Mouse (Mus musculus): ENCODE results near the gene Gm13271. TPM values are rescaled to one million over a fixed set of nuclear protein-coding genes. Genes with fewer than 3 reads are reported as not detected.

The Gm13271 gene
- not detected for polyA plus RNA-seq (2017; shearing (Covaris generic))

DNA sequence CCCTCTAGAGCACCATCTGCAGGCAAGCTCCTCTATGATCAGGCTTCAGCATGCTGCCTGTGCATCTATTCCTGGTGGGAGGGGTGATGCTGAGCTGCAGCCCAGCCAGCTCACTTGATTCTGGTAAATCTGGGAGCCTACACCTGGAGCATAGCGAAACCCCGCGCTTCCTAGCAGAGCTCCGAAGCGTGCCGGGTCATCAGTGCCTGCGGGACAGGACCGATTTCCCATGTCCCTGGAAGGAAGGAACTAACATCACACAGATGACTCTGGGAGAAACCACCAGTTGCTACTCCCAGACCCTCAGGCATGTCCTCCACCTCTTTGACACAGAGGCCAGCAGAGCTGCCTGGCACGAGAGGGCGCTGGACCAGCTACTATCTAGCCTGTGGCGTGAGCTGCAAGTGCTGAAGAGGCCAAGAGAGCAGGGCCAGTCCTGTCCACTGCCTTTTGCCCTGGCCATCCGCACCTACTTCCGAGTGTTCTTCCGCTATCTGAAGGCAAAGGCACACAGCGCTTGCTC, at the start of gene Gm13271:
Gene Gm13271, plus strand, starts transcription at position 51 of the 523 bp plus-strand sequence.

DNA sequence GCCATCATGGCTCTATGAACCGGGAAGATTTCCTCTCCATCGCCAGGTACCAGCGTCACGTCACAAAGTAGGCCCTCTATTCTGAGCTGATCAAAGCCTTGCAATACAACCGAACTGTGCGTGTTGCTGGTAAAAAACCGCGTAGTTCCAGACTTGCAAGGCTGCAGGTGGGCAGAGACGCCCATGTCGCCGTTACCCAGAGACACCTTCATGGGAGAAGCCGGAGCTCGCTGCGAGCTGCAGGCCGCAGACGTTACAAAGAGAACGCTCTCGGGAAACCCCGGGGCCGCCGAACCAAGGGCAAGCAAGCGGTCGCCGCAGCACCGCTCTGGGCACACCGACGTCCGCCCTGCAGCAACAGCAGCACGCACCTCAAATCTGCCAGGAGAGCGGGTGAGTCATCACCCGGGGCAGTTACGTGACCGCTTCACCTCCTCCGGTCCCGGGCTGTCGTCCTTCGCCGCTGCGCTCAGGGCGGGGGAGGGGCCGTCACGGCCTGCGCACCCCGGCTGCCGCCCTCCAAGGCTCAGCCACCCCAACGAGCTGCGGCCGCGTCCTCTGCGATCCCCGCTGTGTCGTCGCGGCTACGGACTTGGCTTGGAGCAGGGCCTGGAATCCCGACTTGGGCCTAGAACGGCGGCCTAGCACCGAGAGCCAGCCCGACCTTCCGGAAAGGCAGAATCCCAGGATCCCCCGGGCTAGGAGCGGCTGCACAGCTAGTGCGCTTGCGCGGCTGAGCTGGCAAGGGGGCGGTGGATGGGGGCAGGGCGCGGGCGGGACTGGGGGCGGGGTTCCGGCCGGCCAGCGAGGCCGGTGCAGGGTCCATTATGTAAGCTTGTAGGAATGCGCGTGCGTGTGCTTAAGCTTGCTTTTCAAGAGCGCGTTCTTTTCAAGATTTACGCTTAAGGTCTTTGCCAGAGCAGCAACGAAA, 32.6 kb upstream of the Gm13271 start, which contains the start of the genes Gm26566 and Klhl9:
Gene Gm26566, plus strand, starts transcription at position 15 of the 931 bp plus-strand sequence.
Gene Klhl9, minus strand, starts transcription at position 675 of the 931 bp plus-strand sequence.

DNA sequence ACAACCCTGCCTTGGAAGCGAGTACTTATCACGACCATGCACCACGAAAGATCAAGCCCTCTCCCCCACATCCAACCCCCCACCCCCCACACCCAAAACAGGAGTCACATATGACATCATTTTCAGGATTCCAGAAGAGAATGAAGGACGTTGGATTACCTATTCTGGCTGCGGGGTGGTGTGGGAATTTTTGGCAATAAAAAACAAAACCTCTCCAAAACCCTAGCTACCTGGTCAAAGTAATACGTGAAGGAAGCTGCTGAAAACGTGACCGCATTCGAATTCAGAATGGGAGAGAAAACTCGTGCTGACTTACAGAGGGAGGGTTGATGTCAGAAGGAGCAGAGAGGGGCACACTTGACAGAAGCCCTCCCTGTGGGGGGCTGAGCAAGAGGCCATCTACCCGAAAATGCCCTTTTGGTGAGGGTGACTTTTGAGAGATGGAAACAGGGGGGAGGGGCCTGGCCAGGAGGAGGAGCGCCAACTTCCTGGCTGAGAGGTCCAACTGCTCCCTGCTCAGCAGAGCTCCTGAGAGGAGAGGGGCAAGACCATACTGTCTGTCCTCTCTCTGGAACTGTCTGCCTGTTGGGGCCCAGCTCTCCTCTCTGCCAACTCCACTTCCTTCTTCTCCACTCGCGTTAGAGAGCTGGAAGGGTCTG, 5.1 kb downstream of the Gm13271 start, which contains the start of gene Gm13283:
Gene Gm13283, plus strand, starts transcription at position 510 of the 659 bp plus-strand sequence.

DNA sequence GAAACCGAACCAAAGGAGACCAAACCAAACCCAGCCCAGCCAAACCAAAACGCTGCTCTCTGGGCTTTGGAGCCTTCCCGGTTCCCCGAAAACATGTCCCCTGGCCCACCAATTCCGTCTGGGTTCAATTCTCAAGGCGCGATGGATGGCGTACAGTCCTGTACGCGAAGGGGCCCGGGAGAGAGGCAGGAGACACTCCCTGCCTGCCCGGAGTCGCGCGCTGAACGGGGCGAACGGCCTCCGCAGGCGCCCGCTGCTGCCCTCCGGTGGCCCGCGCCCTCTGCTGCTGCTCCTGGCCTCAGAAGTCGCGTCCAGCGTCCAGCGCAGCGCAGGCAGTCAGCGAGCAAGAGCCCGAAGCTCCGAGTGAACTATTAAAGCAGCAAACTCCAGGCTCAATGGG, 18.9 kb downstream of the Gm13271 start, which contains the start of gene Gm13290:
Gene Gm13290, plus strand, starts transcription at position 301 of the 400 bp plus-strand sequence.

DNA sequence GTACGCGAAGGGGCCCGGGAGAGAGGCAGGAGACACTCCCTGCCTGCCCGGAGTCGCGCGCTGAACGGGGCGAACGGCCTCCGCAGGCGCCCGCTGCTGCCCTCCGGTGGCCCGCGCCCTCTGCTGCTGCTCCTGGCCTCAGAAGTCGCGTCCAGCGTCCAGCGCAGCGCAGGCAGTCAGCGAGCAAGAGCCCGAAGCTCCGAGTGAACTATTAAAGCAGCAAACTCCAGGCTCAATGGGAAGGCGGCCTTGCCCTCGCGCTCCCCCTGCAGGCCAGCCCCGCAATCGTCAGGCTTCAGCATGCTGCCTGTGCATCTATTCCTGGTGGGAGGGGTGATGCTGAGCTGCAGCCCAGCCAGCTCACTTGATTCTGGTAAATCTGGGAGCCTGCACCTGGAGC, 22.0 kb downstream of the Gm13271 start, which contains the start of gene Gm13289:
Gene Gm13289, plus strand, starts transcription at position 301 of the 400 bp plus-strand sequence.

DNA sequence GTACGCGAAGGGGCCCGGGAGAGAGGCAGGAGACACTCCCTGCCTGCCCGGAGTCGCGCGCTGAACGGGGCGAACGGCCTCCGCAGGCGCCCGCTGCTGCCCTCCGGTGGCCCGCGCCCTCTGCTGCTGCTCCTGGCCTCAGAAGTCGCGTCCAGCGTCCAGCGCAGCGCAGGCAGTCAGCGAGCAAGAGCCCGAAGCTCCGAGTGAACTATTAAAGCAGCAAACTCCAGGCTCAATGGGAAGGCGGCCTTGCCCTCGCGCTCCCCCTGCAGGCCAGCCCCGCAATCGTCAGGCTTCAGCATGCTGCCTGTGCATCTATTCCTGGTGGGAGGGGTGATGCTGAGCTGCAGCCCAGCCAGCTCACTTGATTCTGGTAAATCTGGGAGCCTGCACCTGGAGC, 24.9 kb downstream of the Gm13271 start, which contains the start of gene Gm13272:
Gene Gm13272, plus strand, starts transcription at position 301 of the 400 bp plus-strand sequence.

DNA sequence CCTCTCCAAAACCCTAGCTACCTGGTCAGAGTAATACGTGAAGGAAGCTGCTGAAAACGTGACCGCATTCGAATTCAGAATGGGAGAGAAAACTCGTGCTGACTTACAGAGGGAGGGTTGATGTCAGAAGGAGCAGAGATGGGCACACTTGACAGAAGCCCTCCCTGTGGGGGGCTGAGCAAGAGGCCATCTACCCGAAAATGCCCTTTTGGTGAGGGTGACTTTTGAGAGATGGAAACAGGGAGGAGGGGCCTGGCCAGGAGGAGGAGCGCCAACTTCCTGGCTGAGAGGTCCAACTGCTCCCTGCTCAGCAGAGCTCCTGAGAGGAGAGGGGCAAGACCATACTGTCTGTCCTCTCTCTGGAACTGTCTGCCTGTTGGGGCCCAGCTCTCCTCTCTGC, 27.2 kb downstream of the Gm13271 start, which contains the start of gene Ifnz:
Gene Ifnz, plus strand, starts transcription at position 301 of the 400 bp plus-strand sequence.

DNA sequence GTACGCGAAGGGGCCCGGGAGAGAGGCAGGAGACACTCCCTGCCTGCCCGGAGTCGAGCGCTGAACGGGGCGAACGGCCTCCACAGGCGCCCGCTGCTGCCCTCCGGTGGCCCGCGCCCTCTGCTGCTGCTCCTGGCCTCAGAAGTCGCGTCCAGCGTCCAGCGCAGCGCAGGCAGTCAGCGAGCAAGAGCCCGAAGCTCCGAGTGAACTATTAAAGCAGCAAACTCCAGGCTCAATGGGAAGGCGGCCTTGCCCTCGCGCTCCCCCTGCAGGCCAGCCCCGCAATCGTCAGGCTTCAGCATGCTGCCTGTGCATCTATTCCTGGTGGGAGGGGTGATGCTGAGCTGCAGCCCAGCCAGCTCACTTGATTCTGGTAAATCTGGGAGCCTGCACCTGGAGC, 30.7 kb downstream of the Gm13271 start, which contains the start of gene Gm13276:
Gene Gm13276, plus strand, starts transcription at position 301 of the 400 bp plus-strand sequence.

DNA sequence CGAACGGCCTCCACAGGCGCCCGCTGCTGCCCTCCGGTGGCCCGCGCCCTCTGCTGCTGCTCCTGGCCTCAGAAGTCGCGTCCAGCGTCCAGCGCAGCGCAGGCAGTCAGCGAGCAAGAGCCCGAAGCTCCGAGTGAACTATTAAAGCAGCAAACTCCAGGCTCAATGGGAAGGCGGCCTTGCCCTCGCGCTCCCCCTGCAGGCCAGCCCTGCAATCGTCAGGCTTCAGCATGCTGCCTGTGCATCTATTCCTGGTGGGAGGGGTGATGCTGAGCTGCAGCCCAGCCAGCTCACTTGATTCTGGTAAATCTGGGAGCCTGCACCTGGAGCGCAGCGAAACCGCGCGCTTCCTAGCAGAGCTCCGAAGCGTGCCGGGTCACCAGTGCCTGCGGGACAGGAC, 33.7 kb downstream of the Gm13271 start, which contains the start of gene Gm13277:
Gene Gm13277, plus strand, starts transcription at position 231 of the 400 bp plus-strand sequence.

DNA sequence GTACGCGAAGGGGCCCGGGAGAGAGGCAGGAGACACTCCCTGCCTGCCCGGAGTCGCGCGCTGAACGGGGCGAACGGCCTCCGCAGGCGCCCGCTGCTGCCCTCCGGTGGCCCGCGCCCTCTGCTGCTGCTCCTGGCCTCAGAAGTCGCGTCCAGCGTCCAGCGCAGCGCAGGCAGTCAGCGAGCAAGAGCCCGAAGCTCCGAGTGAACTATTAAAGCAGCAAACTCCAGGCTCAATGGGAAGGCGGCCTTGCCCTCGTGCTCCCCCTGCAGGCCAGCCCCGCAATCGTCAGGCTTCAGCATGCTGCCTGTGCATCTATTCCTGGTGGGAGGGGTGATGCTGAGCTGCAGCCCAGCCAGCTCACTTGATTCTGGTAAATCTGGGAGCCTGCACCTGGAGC, 36.6 kb downstream of the Gm13271 start, which contains the start of gene Gm13278:
Gene Gm13278, plus strand, starts transcription at position 301 of the 400 bp plus-strand sequence.

DNA sequence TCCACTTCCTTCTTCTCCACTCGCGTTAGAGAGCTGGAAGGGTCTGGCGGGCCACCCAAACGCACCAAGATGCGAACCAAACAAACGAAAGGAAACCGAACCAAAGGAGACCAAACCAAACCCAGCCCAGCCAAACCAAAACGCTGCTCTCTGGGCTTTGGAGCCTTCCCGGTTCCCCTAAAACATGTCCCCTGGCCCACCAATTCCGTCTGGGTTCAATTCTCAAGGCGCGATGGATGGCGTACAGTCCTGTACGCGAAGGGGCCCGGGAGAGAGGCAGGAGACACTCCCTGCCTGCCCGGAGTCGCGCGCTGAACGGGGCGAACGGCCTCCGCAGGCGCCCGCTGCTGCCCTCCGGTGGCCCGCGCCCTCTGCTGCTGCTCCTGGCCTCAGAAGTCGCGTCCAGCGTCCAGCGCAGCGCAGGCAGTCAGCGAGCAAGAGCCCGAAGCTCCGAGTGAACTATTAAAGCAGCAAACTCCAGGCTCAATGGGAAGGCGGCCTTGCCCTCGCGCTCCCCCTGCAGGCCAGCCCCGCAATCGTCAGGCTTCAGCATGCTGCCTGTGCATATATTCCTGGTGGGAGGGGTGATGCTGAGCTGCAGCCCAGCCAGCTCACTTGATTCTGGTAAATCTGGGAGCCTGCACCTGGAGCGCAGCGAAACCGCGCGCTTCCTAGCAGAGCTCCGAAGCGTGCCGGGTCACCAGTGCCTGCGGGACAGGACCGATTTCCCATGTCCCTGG, 39.4 kb downstream of the Gm13271 start, which contains the start of gene Gm13275:
Gene Gm13275, plus strand, starts transcription at position 552 of the 740 bp plus-strand sequence.

DNA sequence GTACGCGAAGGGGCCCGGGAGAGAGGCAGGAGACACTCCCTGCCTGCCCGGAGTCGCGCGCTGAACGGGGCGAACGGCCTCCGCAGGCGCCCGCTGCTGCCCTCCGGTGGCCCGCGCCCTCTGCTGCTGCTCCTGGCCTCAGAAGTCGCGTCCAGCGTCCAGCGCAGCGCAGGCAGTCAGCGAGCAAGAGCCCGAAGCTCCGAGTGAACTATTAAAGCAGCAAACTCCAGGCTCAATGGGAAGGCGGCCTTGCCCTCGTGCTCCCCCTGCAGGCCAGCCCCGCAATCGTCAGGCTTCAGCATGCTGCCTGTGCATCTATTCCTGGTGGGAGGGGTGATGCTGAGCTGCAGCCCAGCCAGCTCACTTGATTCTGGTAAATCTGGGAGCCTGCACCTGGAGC, 42.4 kb downstream of the Gm13271 start, which contains the start of gene Gm13279:
Gene Gm13279, plus strand, starts transcription at position 301 of the 400 bp plus-strand sequence.

DNA sequence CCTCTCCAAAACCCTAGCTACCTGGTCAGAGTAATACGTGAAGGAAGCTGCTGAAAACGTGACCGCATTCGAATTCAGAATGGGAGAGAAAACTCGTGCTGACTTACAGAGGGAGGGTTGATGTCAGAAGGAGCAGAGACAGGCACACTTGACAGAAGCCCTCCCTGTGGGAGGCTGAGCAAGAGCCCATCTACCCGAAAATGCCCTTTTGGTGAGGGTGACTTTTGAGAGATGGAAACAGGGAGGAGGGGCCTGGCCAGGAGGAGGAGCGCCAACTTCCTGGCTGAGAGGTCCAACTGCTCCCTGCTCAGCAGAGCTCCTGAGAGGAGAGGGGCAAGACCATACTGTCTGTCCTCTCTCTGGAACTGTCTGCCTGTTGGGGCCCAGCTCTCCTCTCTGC, 44.7 kb downstream of the Gm13271 start, which contains the start of gene Gm13285:
Gene Gm13285, plus strand, starts transcription at position 301 of the 400 bp plus-strand sequence.

DNA sequence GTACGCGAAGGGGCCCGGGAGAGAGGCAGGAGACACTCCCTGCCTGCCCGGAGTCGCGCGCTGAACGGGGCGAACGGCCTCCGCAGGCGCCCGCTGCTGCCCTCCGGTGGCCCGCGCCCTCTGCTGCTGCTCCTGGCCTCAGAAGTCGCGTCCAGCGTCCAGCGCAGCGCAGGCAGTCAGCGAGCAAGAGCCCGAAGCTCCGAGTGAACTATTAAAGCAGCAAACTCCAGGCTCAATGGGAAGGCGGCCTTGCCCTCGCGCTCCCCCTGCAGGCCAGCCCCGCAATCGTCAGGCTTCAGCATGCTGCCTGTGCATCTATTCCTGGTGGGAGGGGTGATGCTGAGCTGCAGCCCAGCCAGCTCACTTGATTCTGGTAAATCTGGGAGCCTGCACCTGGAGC, 48.3 kb downstream of the Gm13271 start, which contains the start of gene Gm13287:
Gene Gm13287, plus strand, starts transcription at position 301 of the 400 bp plus-strand sequence.

Other genes with a start within 250 kb of the Gm13271 start
- gene Ifnb1, start 232.1 kb upstream of the Gm13271 start, polyA plus RNA-seq (2017; shearing (Covaris generic)): not detected
- gene Ifna15, start 196.6 kb upstream of the Gm13271 start, polyA plus RNA-seq (2017; shearing (Covaris generic)): not detected
- gene Ifna14, start 183.1 kb upstream of the Gm13271 start, polyA plus RNA-seq (2017; shearing (Covaris generic)): not detected
- not detected for gene Ifna9, start 162.5 kb upstream of the Gm13271 start, polyA plus RNA-seq (2017; shearing (Covaris generic))
- not detected for gene Ifna12, start 151.5 kb upstream of the Gm13271 start, polyA plus RNA-seq (2017; shearing (Covaris generic))
- not detected for gene C87499, start 120.5 kb upstream of the Gm13271 start, polyA plus RNA-seq (2017; shearing (Covaris generic))
- not detected for gene Ifna13, start 110.4 kb upstream of the Gm13271 start, polyA plus RNA-seq (2017; shearing (Covaris generic))
- gene Ifna16, start 77.9 kb upstream of the Gm13271 start, polyA plus RNA-seq (2017; shearing (Covaris generic)): not detected
- gene Ifna2, start 71.0 kb upstream of the Gm13271 start, polyA plus RNA-seq (2017; shearing (Covaris generic)): not detected
- not detected for gene Ifnab, start 63.5 kb upstream of the Gm13271 start, polyA plus RNA-seq (2017; shearing (Covaris generic))
- gene Gm26566, start 33.1 kb upstream of the Gm13271 start, polyA plus RNA-seq (2017; shearing (Covaris generic)): not detected
- 20.7 TPM for gene Klhl9, start 32.4 kb upstream of the Gm13271 start, polyA plus RNA-seq (2017; shearing (Covaris generic))
- gene Gm13283, start 5.3 kb downstream of the Gm13271 start, polyA plus RNA-seq (2017; shearing (Covaris generic)): not detected
- not detected for gene Gm13290, start 19.0 kb downstream of the Gm13271 start, polyA plus RNA-seq (2017; shearing (Covaris generic))
- not detected for gene Gm13289, start 22.1 kb downstream of the Gm13271 start, polyA plus RNA-seq (2017; shearing (Covaris generic))
- not detected for gene Gm13272, start 25.0 kb downstream of the Gm13271 start, polyA plus RNA-seq (2017; shearing (Covaris generic))
- gene Ifnz, start 27.3 kb downstream of the Gm13271 start, polyA plus RNA-seq (2017; shearing (Covaris generic)): 0.43 TPM
- not detected for gene Gm13276, start 30.8 kb downstream of the Gm13271 start, polyA plus RNA-seq (2017; shearing (Covaris generic))
- not detected for gene Gm13277, start 33.8 kb downstream of the Gm13271 start, polyA plus RNA-seq (2017; shearing (Covaris generic))
- not detected for gene Gm13278, start 36.7 kb downstream of the Gm13271 start, polyA plus RNA-seq (2017; shearing (Covaris generic))
- not detected for gene Gm13275, start 39.6 kb downstream of the Gm13271 start, polyA plus RNA-seq (2017; shearing (Covaris generic))
- not detected for gene Gm13279, start 42.5 kb downstream of the Gm13271 start, polyA plus RNA-seq (2017; shearing (Covaris generic))
- gene Gm13285, start 44.8 kb downstream of the Gm13271 start, polyA plus RNA-seq (2017; shearing (Covaris generic)): 0.83 TPM
- not detected for gene Gm13287, start 48.4 kb downstream of the Gm13271 start, polyA plus RNA-seq (2017; shearing (Covaris generic))
- not detected for gene Gm13288, start 50.7 kb downstream of the Gm13271 start, polyA plus RNA-seq (2017; shearing (Covaris generic))
- gene Ifna7, start 61.4 kb downstream of the Gm13271 start, polyA plus RNA-seq (2017; shearing (Covaris generic)): not detected
- not detected for gene Ifna11, start 65.1 kb downstream of the Gm13271 start, polyA plus RNA-seq (2017; shearing (Covaris generic))
- not detected for gene Ifna6, start 72.5 kb downstream of the Gm13271 start, polyA plus RNA-seq (2017; shearing (Covaris generic))
- gene Ifna5, start 80.7 kb downstream of the Gm13271 start, polyA plus RNA-seq (2017; shearing (Covaris generic)): not detected
- gene Ifna4, start 87.0 kb downstream of the Gm13271 start, polyA plus RNA-seq (2017; shearing (Covaris generic)): not detected
- gene Ifna1, start 95.2 kb downstream of the Gm13271 start, polyA plus RNA-seq (2017; shearing (Covaris generic)): not detected
- gene Ifne, start 125.3 kb downstream of the Gm13271 start, polyA plus RNA-seq (2017; shearing (Covaris generic)): not detected

All from activated CD4-positive, CD25-positive, alpha-beta regulatory T cell, adult 9 weeks (primary cell).